Comparison of ENCODE assay signal across 24 mouse cellular contexts in genomic region chr7:34541000-34541399, GRCm38 (mm10).
A peak's percentile ranks its signal among the peaks of the same experiment; 100 is the strongest.
DNase-seq lines count a peak whose midpoint lies in the region; ATAC-seq lines count a peak whose summit lies in the region.
"Had no signal": no experiment of that assay in that cellular context is flagged by ENCODE, and none has a peak within 500 bp of the region (broad histone marks: within the 10 kb centered on the region; RNA-seq: fewer than 3 reads in every experiment).

No protein-coding gene starts in this region.

- H3K9me3 ChIP-seq in embryonic facial prominence, embryonic 12.5 days = peaks cover 7% of the 10 kb centered on the region
- H3K9me3 ChIP-seq in embryonic facial prominence, embryonic 10.5 days = peaks cover 9% of the 10 kb centered on the region
- H3K9me3 ChIP-seq in lung, embryonic 16.5 days (ENCODE audit: control insufficient read depth, low read length) = peaks cover 2% of the 10 kb centered on the region; the same call in 1 of the 2 replicates
- no peaks in the 10 kb centered on the region for H3K9me3 ChIP-seq in stomach, embryonic 15.5 days
- H3K9me3 ChIP-seq: embryonic facial prominence, embryonic 15.5 days; hindbrain, embryonic 15.5 days had no signal

- no peaks in the 10 kb centered on the region for H3K4me1 ChIP-seq in embryonic facial prominence, embryonic 12.5 days
- no peaks in the 10 kb centered on the region for H3K4me1 ChIP-seq in embryonic facial prominence, embryonic 10.5 days
- H3K4me1 ChIP-seq in lung, embryonic 16.5 days (replicated peaks; ENCODE audit: control insufficient read depth, insufficient read depth, low read length) = no peaks in the 10 kb centered on the region
- peaks cover 8% of the 10 kb centered on the region; the same call in 1 of the 2 replicates for H3K4me1 ChIP-seq in stomach, embryonic 15.5 days
- H3K4me1 ChIP-seq: embryonic facial prominence, embryonic 15.5 days; hindbrain, embryonic 15.5 days had no signal

- no peak overlapping the region for H3K9ac ChIP-seq in embryonic facial prominence, embryonic 12.5 days
- no peak overlapping the region for H3K9ac ChIP-seq in lung, embryonic 16.5 days (ENCODE audit: low read length)
- H3K9ac ChIP-seq in stomach, embryonic 15.5 days = no peak overlapping the region
- H3K9ac ChIP-seq: embryonic facial prominence, embryonic 15.5 days; heart, embryonic 13.5 days; hindbrain, embryonic 15.5 days had no signal

- H3K36me3 ChIP-seq in embryonic facial prominence, embryonic 12.5 days = no peaks in the 10 kb centered on the region
- no peaks in the 10 kb centered on the region for H3K36me3 ChIP-seq in embryonic facial prominence, embryonic 10.5 days (replicated peaks)
- no peaks in the 10 kb centered on the region for H3K36me3 ChIP-seq in lung, embryonic 16.5 days (ENCODE audit: control insufficient read depth, insufficient read depth, low read length)
- H3K36me3 ChIP-seq in stomach, embryonic 15.5 days = no peaks in the 10 kb centered on the region
- H3K36me3 ChIP-seq: embryonic facial prominence, embryonic 15.5 days; forebrain, embryonic 10.5 days; heart, embryonic 13.5 days; hindbrain, embryonic 15.5 days had no signal

- H3K27ac ChIP-seq in embryonic facial prominence, embryonic 12.5 days = no peak overlapping the region
- H3K27ac ChIP-seq in embryonic facial prominence, embryonic 10.5 days (replicated peaks) = no peak overlapping the region
- peak overlapping the region; percentile 45; the same call in 1 of the 2 replicates for H3K27ac ChIP-seq in lung, embryonic 16.5 days (ENCODE audit: low read length)
- H3K27ac ChIP-seq in stomach, embryonic 15.5 days = 0 out of 2 replicates have a peak overlapping the region, but pooled peaks have one; percentile 22
- H3K27ac ChIP-seq: embryonic facial prominence, embryonic 15.5 days; forebrain, embryonic 10.5 days; heart, embryonic 13.5 days; hindbrain, embryonic 15.5 days had no signal

- H3K4me3 ChIP-seq in embryonic facial prominence, embryonic 12.5 days = no peak overlapping the region
- H3K4me3 ChIP-seq in embryonic facial prominence, embryonic 10.5 days = no peak overlapping the region
- no peak overlapping the region for H3K4me3 ChIP-seq in lung, embryonic 16.5 days (ENCODE audit: low read length)
- no peak overlapping the region for H3K4me3 ChIP-seq in stomach, embryonic 15.5 days (replicated peaks)
- H3K4me3 ChIP-seq: embryonic facial prominence, embryonic 15.5 days; erythroblast, embryonic 14.5 days; forebrain, embryonic 10.5 days; heart, embryonic 13.5 days; hindbrain, embryonic 15.5 days had no signal

- no peak for DNase-seq in embryonic facial prominence, embryonic 10.5 days (ENCODE audit: low spot score)
- no peak for DNase-seq in lung, adult 18-20 months
- DNase-seq in left cerebral cortex, postnatal 25 days (ENCODE audit: low spot score in 2 of 2) = no peak
- no peak for DNase-seq in natural killer cell, adult 2 months (ENCODE audit: low spot score in 2 of 2)
- DNase-seq: adrenal gland, postnatal 14 days; B cell, adult 2 months; cerebellum, adult 11-12 months; cerebellum, adult 9-10 months; cerebellum, postnatal 36 days; gastrocnemius, postnatal 36 days; heart, adult 11 months; heart, postnatal 36 days had no signal

- WGBS in embryonic facial prominence, embryonic 12.5 days = 72% methylated on average over 4 of the region's 4 CpGs
- WGBS in embryonic facial prominence, embryonic 10.5 days = 82% methylated on average over 4 of the region's 4 CpGs
- 46% methylated on average over 4 of the region's 4 CpGs for WGBS in lung, embryonic 16.5 days
- WGBS in stomach, embryonic 15.5 days = 33% methylated on average over 4 of the region's 4 CpGs

- no peak overlapping the region for H3K4me2 ChIP-seq in embryonic facial prominence, embryonic 12.5 days (replicated peaks)
- no peak overlapping the region for H3K4me2 ChIP-seq in lung, embryonic 16.5 days (ENCODE audit: low read depth, low read length)
- no peak overlapping the region for H3K4me2 ChIP-seq in stomach, embryonic 15.5 days
- H3K4me2 ChIP-seq: embryonic facial prominence, embryonic 15.5 days; heart, embryonic 13.5 days; hindbrain, embryonic 15.5 days had no signal

- no peaks in the 10 kb centered on the region for H3K27me3 ChIP-seq in embryonic facial prominence, embryonic 12.5 days
- no peaks in the 10 kb centered on the region for H3K27me3 ChIP-seq in embryonic facial prominence, embryonic 10.5 days (replicated peaks; ENCODE audit: low read depth, poor library complexity, severe bottlenecking)
- H3K27me3 ChIP-seq in lung, embryonic 16.5 days (ENCODE audit: control insufficient read depth, insufficient read depth, low read depth, low read length) = no peaks in the 10 kb centered on the region
- no peaks in the 10 kb centered on the region for H3K27me3 ChIP-seq in stomach, embryonic 15.5 days (replicated peaks)
- H3K27me3 ChIP-seq: embryonic facial prominence, embryonic 15.5 days; heart, embryonic 13.5 days; hindbrain, embryonic 15.5 days; Patski had no signal

- intact Hi-C loops in left cerebral cortex, postnatal 25 days (cut with DNase I) = no loop called here

- ATAC-seq in embryonic facial prominence, embryonic 12.5 days (ENCODE audit: insufficient number of reproducible peaks, insufficient read depth, low FRiP score, low TSS enrichment) = 0 out of 2 replicates have a peak, but pooled peaks have one; percentile 28
- ATAC-seq in lung, embryonic 16.5 days (ENCODE audit: low read depth) = peak; percentile 83
- ATAC-seq in stomach, embryonic 15.5 days (ENCODE audit: insufficient read depth, low FRiP score, low read depth) = no peak; the same call in 1 of the 2 replicates
- ATAC-seq: activated CD4-positive, CD25-positive, alpha-beta regulatory T cell, adult 4 months; CD4-positive, CD25-positive, alpha-beta regulatory T cell, adult 4 months; forebrain, embryonic 14.5 days; Patski had no signal

Comparison
In these comparisons a context has a peak if more than half of its experiments do, and no peak if none do; other contexts are left out.
1. H3K27ac ChIP-seq: peak in lung, embryonic 16.5 days (single experiment) and stomach, embryonic 15.5 days (single experiment); none in embryonic facial prominence, embryonic 12.5 days (single experiment) and embryonic facial prominence, embryonic 10.5 days (single experiment).